Mouse (Mus musculus): ENCODE measurements around the gene Upk2. TPM values are rescaled to one million over a fixed set of nuclear protein-coding genes. Genes with fewer than 3 reads are reported as not detected.

Upk2 gene
- polyA plus RNA-seq (2012; rRNA removed), result 5.7 and 7.3 TPM in 2 replicates

DNA sequence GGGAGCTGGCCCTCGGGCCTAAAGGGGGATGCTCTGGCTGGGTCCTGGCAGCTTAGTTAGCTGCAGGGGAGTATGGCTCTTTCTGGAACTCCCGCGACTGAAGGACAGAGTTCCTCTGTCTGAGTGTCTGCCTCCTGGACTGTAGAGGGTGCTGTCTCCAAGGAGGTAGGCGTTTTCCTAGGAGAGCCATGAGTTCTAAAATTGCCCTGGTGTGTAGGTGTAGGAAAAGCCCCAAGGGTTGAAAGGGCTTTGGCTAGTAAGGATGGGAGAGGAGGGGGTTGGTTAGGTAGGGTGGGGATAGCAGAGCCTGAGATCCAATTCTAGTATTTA lies at the start of gene Upk2:
TSS of gene Upk2 (minus strand) at position 86 of the 330 bp plus-strand sequence.
- peak; percentile 10 for DNase-seq (ENCODE audit: low read depth)

DNA sequence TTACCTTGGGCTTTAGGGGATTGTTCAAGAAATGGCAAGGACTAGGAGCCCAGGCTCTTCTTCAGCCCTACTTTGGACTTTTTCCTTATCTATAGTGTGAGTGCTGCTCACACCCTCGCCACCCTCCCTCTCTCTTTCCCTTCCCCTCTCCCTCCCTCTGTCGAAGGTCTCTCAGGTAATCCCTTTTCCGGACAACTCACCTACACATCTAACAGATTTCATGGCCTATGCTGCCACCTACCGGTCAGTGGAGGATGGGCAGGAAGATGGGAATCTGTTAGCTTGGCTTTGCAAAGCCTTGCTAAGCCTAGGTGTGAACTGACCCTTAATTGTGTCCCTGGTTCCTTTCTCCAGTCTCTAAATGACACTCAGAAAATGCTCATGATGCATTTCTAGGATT lies 47.2 kb upstream of the Upk2 start:
- no peak for DNase-seq (ENCODE audit: low read depth)

DNA sequence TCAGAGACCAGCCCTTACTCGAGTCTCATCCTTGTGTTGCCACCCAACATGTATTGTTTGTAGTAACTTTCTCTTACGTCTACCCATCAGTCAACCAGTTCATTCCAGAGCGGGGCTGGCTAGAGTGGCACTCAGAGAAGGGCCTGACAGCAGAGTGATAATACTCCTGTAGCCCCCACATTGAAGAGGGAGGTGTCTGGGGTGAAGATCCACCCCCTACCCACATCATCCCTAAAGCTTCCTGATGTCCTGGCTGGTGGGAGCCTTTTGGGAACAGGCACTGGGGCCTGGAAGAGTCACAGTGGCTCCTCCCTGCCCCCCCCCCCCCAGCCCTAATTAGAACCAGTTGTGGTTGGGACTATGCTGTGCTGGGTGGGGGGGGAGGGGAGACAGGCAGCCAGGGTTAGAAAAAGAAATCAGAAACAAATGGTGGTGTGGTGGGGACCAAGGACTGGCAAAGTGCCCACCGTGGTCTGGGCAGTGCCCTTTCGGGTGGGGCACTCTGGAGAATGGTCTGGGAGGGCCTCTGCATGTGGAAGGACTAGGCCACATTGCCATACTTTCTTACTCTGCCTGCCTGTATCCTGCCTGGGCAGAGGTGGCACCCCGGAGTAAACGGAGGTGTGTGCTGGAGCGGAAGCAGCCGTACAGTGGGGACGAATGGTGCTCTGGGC lies 46.6 kb upstream of the Upk2 start:
- no peak for DNase-seq (ENCODE audit: low read depth)

GRCm38 (mm10) chr9:44500638-44501175 lies 45.9 kb upstream of the Upk2 start:
- DNase-seq (ENCODE audit: low read depth), result no peak

- DNase-seq (ENCODE audit: low read depth), result no peak
These were observed 45.4 kb upstream of the Upk2 start for GRCm38 (mm10) chr9:44500163-44500533.

DNA sequence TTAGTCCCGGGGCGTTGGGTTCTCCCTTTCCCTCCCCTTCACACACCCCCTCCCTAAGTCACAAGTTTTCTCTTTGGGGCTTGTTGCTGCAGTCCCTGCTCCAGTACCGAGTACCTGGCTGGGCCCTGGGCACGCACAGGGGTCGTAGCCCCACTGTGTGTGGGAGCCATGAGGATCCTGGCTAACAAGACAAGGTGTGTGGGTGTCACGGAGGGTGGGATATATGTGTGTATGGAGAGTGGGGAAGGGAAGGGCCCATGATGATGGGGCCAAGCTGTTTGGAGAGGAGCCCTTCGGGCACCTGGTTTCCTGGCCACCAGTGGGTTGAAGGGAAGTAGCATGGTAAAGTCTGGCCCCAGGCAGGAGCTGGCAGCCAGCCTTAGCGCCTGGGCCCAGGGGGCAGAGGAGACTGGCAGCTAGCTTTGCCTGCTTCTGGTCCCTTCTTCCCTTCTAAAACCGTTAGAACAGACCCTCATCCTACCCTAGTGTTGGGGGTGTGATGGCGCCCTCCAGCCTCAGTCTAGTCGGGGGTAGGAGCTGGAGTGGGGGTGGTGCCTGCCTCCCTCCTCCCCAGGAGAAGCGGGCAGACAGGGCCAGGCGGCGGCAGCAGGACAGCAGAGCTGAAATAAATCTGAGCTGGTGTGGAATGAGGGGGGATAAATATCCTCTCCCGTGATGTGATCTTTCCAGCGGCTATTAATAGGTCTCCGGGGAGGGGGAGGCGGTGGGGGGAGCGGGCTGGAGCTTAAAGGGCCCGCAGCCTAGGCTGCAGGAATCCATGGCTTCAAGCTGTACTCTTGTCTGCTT lies 44.8 kb upstream of the Upk2 start:
- DNase-seq (ENCODE audit: low read depth), result no peak

GRCm38 (mm10) chr9:44498421-44499355 lies 43.9 kb upstream of the Upk2 start:
- DNase-seq (ENCODE audit: low read depth), result no peak

DNA sequence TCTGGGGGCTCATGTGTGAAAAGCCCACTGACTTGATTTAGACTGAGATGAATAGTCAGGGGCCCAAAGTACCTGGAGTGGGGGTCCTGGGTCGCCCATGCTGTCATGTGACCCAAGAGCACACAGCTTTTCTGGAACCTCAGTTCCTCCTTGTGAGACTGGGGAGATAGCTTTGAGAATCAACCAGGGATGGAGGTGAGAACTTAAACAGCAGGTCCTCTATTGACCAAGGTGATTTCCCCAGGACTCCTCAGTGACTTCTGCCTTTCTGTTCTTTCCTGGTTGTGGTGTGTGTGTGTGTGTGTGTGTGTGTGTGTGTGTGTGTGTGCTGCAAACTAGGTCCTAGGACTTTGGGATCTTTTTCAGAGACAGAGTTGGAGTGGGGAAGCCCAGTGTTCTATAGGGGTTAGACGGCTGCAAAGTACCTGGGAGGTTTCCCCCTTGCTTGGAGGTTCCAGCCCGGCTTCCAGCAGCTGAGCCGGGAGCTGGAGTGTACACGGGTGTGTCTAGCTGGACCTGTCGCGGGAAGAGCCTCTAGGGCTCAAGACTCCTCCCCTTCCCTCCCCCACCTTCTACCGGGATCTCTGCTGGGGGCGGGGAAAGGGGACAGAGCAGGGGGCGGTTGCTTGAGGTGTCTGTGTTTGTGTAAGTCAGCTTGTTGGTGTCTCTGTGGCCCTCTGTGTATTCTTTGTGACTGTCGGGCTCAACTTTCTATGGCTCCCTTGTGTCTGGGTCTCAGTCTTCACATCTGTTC lies 43.0 kb upstream of the Upk2 start:
- no peak for DNase-seq (ENCODE audit: low read depth)

GRCm38 (mm10) chr9:44496803-44497461 lies 42.2 kb upstream of the Upk2 start:
- no peak for DNase-seq (ENCODE audit: low read depth)

GRCm38 (mm10) chr9:44495810-44496344 lies 41.1 kb upstream of the Upk2 start:
- no peak for DNase-seq (ENCODE audit: low read depth)

DNA sequence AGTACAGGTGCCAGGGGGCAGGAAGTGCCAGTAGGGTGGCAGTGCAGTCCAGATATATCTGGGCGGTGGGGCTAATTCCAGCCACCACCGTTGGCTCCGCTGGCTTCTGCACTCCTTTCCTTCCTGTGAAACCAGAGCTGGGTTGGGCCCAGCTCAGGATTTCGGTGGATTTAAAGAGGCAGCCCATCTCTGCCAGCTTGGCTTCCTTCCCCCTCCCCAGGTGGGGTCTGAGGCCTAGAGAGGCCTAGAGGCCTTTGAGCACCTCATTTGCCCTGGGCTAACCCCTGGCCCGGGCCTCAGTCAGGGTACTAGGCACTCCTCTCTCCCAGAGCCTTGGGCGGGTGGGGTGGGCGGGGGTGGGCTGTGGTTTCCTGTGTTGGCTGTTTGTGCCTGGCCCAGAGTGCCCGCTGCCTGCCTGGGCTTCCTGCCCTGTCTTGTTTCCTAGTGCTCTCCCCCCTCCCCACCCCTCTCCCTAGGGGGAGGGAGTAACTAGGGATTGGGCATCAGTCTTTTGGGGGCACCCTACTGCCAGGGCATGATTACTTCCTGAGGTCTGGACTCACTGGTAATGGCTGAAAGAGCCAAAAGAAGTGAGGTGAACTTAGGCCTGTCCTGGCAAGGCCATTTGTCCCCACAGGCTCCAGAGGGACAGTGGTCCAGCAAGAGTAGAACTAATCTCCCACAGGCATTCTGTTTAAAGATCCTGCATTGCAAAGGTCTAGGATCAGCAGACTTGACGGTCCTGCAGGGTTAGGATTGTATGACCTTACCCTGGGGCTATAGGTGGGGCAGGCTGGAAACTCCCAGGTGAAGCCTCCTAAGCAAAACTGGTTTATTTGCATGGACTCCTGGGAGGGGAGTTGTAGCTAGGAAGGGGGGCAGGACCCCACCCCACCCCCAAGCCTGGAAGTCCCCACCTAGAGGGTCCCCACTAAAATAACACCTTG lies 40.4 kb upstream of the Upk2 start:
- no peak for DNase-seq (ENCODE audit: low read depth)

- no peak for DNase-seq (ENCODE audit: low read depth)
These were observed 39.6 kb upstream of the Upk2 start for GRCm38 (mm10) chr9:44494261-44494862.

DNA sequence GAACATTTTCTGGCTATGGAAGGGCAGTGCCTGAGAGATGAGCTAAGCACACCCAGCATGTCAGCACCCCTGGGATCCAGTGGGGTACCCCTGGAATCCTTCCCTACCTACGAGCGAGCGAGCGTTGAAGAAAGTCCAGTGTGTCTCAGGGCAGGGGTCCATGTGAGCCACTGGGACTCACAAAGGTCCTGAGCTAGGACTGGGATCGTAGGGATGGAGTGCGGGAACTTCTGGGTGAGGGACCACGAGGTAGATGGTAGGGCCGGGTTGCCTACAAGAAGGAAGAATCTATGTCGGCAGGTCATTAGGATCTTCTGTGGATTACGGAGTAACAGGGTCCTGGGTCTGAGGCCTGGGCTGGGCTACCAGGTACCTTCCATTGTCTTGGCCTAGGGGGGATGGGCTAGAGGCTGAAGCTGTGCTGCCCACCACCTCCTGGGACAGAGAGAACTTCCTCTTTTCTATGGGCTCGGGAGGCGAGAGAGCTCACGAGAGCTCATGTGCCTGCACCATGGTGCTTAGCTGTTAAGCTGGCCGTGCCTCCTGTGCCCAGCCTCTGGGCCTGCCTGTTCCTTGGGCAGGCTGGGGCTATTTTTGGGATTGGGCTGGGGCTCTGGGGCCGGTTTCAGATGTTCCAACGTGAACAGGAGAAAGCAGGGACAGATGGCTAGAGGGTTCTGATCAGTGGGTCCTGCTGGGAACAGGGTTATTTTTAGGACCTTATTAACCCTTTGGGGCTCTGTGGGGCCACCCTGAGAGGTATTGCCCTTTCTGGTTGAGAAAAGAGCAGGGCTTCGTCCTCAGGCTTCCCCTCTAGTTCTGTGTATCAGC lies 38.1 kb upstream of the Upk2 start:
- DNase-seq (ENCODE audit: low read depth), result no peak

- no peak for DNase-seq (ENCODE audit: low read depth)
These were observed 36.6 kb upstream of the Upk2 start for GRCm38 (mm10) chr9:44491351-44491750.

DNA sequence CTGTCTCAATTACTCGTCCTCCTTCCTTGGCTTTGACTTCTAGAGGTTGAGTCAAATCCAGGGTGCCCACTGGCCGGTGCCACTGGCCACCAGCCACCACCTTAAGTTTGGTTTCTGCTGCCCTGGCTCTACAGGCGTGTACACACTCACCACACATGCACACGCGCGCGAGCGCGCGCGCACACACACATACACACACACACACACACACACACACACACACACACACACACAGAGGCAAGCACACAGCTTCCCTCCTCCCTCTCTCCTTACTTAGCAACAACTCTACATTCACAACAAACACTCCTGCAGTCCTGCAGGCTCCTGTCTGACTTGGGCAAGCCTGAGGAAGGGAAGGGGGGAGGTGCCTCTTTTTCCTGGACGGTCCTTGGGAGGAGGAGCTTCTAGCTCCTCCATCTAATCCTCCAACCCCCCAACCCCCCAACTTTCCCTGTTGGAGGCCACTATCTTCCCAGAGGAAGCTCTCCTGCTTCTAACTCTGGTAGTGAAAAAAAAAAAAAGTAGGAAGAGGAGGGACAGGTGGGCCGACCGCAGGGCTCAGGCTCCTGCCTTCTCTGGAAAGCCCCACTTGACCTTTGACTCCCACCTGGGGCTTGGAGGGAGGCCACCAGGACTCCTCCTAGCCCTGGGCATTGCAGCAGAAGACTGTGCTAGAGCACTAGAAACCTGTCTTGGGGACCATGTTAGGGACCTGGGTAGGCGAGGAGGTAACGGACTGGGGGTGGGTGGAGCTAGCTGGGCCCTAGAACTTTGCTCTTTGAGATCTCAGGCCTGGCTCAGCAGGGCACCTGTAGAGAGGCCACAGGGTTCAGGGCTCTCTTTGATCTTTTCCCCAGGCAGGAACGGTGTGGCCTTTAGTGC lies 35.6 kb upstream of the Upk2 start:
- no peak for DNase-seq (ENCODE audit: low read depth)

- DNase-seq (ENCODE audit: low read depth), result no peak
These were observed 34.9 kb upstream of the Upk2 start for GRCm38 (mm10) chr9:44489651-44490085.

GRCm38 (mm10) chr9:44488855-44489381 lies 34.1 kb upstream of the Upk2 start:
- no peak for DNase-seq (ENCODE audit: low read depth)

Data from gonadal fat pad, adult 2 months (tissue).